Mouse (Mus musculus): ENCODE results near the gene Pex14.

DNA sequence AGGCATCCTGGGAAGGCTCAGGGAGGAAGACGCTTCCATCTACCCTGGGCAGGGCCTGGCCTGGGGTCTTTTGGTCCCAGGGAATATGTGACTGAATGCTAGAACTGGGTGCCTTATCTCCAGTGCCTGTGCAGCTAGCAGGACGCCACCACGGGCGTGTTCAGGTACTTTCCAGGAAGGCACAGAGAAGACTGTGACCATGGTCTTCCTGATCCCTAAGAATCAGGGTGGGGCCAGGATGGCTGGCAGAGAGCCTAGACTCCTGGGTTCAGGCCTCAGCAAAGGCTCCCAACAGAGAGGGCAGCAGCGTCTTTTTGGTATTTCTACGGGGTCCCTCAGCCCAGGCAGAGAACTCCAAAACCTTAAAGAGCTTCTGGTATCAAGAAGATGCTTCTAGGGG lies 149.2 kb downstream of the Pex14 start:
- TF ChIP-seq USF1 (IDR thresholded peaks at IDR 0.05; ENCODE audit: low read depth), result no peak
- TF ChIP-seq POLR2A (IDR thresholded peaks at IDR 0.05; ENCODE audit: insufficient read length, low read depth), result no peak
- TF ChIP-seq TCF12 (IDR thresholded peaks at IDR 0.05; ENCODE audit: insufficient read depth, poor library complexity, severe bottlenecking), result no peak
